Mouse (Mus musculus) E14TG2a.4 (cell line): ENCODE measurements around the gene 4930590J08Rik.

Source experiments
- CTCF ChIP-seq: conservative IDR thresholded peaks from 2 replicates; pipeline ENCODE4 v1.5.1; 2014; ENCODE audit warnings: low read length
- NANOG ChIP-seq: IDR thresholded peaks from 2 replicates; pipeline ENCODE4 v1.6.1; 2014; ENCODE audit warnings: borderline replicate concordance, low read length, mixed read lengths
- POU5F1 ChIP-seq: IDR thresholded peaks from 2 replicates; pipeline ENCODE4 v1.6.1; 2014; ENCODE audit warnings: low read length, borderline replicate concordance

GRCm38 (mm10) chr6:91938491-91938890 is 35.9 kb downstream of the 4930590J08Rik start:
- TF ChIP-seq CTCF (no peak), NANOG (no peak), POU5F1 (no peak)
